Mouse (Mus musculus) ovary, postnatal 36 days (tissue): Measurements from ENCODE around the gene Tas1r2.

Source experiments
- DNase-seq: peaks from one replicate; pipeline ENCODE4 v3.0.0; 2022; ENCODE audit warnings: low spot score, mixed read lengths

The Tas1r2 gene

GRCm38 (mm10) chr4:139638356-139638755 lies 15.0 kb upstream of the Tas1r2 start:
- DNase-seq: no peak

- DNase-seq: no peak
Observed at GRCm38 (mm10) chr4:139639801-139640200, 13.5 kb upstream of the Tas1r2 start.

GRCm38 (mm10) chr4:139640333-139640732 lies 13.0 kb upstream of the Tas1r2 start:
- DNase-seq: no peak

GRCm38 (mm10) chr4:139640775-139641174 lies 12.6 kb upstream of the Tas1r2 start:
- DNase-seq: no peak

- DNase-seq: no peak
Observed at GRCm38 (mm10) chr4:139641829-139642425, 11.4 kb upstream of the Tas1r2 start.

- peak; percentile 71 for DNase-seq
Observed at GRCm38 (mm10) chr4:139643972-139644371, 9.4 kb upstream of the Tas1r2 start.

- no peak for DNase-seq
Observed at GRCm38 (mm10) chr4:139646916-139647315, 6.4 kb upstream of the Tas1r2 start.

- no peak for DNase-seq
Observed at GRCm38 (mm10) chr4:139650086-139650743, 3.1 kb upstream of the Tas1r2 start.

GRCm38 (mm10) chr4:139650907-139651306 lies 2.4 kb upstream of the Tas1r2 start:
- no peak for DNase-seq

GRCm38 (mm10) chr4:139661897-139662296 lies 8.6 kb downstream of the Tas1r2 start:
- no peak for DNase-seq

- DNase-seq: no peak
Observed at GRCm38 (mm10) chr4:139667632-139668031, 14.3 kb downstream of the Tas1r2 start.

- peak; percentile 48 for DNase-seq
Observed at GRCm38 (mm10) chr4:139669847-139670246, 16.5 kb downstream of the Tas1r2 start.

- no peak for DNase-seq
Observed at GRCm38 (mm10) chr4:139675696-139676095, 22.4 kb downstream of the Tas1r2 start.

GRCm38 (mm10) chr4:139683728-139684638 lies 30.6 kb downstream of the Tas1r2 start:
- no peak for DNase-seq

GRCm38 (mm10) chr4:139684639-139685017 lies 31.3 kb downstream of the Tas1r2 start:
- DNase-seq: peak; percentile 41

- no peak for DNase-seq
Observed at GRCm38 (mm10) chr4:139688058-139688457, 34.7 kb downstream of the Tas1r2 start.

- no peak for DNase-seq
Observed at GRCm38 (mm10) chr4:139689627-139690269, 36.4 kb downstream of the Tas1r2 start.

- DNase-seq: no peak
Observed at GRCm38 (mm10) chr4:139693315-139693714, 40.0 kb downstream of the Tas1r2 start.

- DNase-seq: no peak
Observed at GRCm38 (mm10) chr4:139697755-139698154, 44.4 kb downstream of the Tas1r2 start.

GRCm38 (mm10) chr4:139698602-139699001 lies 45.3 kb downstream of the Tas1r2 start:
- no peak for DNase-seq

- no peak for DNase-seq
Observed at GRCm38 (mm10) chr4:139702914-139703313, 49.6 kb downstream of the Tas1r2 start.

GRCm38 (mm10) chr4:139703468-139703867 lies 50.1 kb downstream of the Tas1r2 start:
- DNase-seq: no peak
